Mouse (Mus musculus) liver, adult (tissue): Measurements from ENCODE around the gene Sec23ip.

Experiments
- GATA4 ChIP-seq: IDR thresholded peaks from 2 replicates; pipeline ENCODE4 v1.6.1; 2014; ENCODE audit warnings: mild to moderate bottlenecking, low read length; ENCODE audit not compliant: insufficient replicate concordance

Gene Sec23ip

GRCm38 (mm10) chr7:128744684-128745485 is at the start of gene Sec23ip:
Sec23ip (plus strand) TSS chr7:128744943.
- peak; percentile 26; the same call in 1 of the 2 replicates for TF ChIP-seq GATA4

DNA sequence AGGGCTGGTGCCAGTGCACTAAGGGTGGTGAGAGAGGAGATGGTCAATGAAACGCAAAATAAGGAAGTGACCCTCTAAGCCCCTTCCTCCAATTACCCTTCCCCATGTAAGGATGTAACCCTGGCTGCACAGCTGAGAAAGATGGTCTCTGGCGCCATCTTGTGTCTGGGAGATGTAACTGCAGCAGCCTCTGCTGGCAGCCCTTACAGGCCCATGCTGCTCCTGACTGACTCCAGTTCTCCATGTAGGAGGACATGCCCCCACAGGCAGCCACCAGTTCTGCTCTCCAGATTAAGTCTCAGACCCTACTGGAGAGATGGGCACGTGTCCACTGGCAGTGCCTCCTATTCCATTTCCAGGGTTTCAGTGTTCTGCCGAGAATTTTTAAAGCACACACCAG is 39.0 kb upstream of the Sec23ip start:
- no peak for TF ChIP-seq GATA4

GRCm38 (mm10) chr7:128717991-128718390 is 26.8 kb upstream of the Sec23ip start:
- TF ChIP-seq GATA4 = no peak

GRCm38 (mm10) chr7:128724761-128725160 is 20.0 kb upstream of the Sec23ip start:
- TF ChIP-seq GATA4 = no peak

- TF ChIP-seq GATA4 = no peak
These were observed 19.6 kb upstream of the Sec23ip start for GRCm38 (mm10) chr7:128725189-128725588.

DNA sequence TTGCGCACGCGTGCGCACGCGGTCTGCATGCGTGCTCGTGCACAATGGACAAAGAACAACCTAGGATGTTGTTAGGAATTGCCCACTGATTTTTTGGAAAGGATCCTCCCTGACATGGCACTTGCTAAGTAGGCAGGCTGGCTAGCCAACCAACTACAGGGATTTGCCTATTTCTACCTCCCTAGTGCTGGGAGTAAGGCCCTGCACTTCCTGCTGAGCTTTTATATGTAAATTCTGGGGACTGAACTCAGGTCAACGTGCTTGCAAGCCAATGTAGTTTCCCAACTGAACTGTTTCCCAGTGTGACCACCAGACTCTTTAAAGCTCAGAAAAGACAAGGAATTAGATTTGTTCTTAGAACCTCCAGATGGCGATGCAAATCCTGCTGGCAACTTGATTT is 17.7 kb upstream of the Sec23ip start:
- TF ChIP-seq GATA4 = no peak

- no peak for TF ChIP-seq GATA4
These were observed 17.0 kb upstream of the Sec23ip start for GRCm38 (mm10) chr7:128727701-128728100.

DNA sequence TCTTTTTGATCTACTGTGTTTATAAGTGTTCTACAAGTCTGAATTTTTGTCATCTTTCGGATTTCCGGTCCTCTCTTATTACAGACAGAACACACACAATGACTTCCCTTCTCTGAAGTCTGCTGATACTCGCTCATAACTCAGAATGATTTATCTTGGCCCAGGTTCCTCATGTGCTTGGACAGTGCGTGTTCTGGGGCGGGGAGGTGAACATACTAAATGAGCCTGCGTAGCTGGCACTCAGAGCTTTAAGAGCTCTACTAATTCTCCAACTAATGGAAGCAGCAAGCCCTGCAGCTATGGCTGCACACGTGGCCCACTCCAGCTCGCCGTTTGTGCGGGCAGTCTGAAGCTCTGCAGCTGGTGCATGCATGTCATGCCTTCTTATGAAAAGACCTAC is 16.0 kb upstream of the Sec23ip start:
- TF ChIP-seq GATA4 = no peak

DNA sequence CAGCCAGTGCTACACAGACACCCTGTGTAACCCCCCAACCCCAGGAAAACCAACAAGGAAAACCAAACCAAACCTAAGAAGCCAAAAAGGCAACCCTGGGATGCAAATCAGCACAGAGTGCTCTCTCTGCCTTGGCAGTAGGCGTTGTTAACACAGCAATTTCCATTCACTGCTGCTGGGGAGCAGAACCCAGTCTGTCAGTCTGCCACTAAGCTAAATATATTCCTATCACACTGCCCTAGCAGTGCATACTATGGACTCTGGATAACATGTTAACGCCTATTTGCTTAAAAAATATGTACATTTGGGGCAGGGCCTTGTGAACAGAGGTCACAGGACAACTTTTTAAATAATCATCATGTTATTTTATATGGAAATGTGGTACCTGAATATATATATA is 13.2 kb upstream of the Sec23ip start:
- no peak for TF ChIP-seq GATA4

DNA sequence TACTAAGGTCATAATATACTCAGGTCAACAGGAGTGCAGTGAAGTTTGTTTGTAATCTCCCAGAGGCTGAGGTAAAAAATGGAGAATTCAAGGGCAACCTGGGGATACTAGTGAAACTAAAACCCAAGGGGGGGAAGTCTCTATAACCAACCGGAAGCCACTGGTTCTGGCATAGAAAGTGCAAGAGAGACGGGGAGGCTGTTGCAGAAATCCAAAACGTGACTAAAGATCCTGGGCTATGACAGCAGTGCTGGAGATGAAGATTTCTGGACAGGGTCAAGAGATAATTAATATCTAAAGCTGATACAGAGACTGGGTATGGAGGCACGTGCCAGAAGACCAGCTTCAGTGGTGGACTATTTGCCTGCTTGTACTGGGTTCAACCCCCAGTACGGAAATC is 6.7 kb upstream of the Sec23ip start:
- no peak for TF ChIP-seq GATA4

DNA sequence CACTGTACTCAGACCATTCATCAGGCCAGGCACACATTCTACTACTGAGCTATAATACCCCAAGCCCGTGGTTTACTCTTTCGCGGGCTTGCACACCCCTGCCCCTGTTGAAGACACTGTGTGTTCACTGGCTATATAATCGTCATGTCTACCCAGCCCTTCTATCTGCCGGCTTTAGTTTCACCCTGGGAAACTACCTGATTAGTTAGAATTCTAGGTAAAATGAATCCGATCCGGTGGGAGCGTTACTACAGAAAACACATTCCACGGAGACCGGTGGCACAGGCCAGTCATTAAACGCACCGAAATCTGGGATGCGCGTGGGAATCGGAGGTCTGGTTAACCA is 5.7 kb upstream of the Sec23ip start:
- TF ChIP-seq GATA4 = no peak

DNA sequence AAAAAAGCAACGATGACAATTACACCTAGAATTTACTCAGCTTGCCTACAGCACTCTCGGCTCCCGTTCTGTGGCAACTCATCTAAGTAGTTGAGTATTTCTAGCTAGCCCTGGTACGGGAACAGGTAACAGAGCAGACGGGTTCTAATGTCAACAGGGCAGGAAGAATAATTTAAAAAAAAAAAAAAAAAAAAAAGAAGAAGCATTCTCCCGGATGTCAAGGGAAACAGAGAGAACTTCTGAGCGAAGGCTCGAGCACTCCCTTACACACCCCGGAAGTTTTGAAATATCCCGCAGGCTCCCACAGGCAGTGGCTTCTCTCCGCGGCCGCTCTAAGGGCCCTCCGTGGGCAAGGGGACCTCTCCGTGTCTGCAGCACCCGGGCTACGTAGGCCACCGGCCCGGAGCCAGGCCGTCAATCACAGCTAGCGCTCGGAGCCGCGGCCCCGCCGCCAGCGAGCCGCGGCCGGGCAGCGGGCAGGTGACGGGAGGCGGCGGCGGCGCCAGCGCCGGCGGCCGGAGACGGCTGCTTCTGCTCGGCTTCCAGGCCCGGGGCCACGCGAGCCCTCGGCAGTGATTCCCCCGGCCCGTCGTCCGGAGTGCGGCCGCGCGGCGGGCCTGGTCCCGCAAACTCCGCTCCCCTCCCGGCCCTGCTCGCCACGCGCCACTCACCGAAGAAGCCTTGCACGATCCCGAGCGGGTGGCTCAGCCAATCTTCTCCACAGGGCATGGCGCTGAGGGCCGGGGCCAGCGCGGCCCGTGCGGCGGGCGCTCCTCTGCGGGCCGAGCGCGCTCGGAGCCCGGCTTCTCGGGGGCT is 5.1 kb upstream of the Sec23ip start:
- no peak for TF ChIP-seq GATA4

- peak; percentile 4; the same call in 1 of the 2 replicates for TF ChIP-seq GATA4
These were observed 4.4 kb upstream of the Sec23ip start, which contains the start of gene Mcmbp for GRCm38 (mm10) chr7:128740334-128740733. Mcmbp (minus strand) TSS chr7:128740495.

DNA sequence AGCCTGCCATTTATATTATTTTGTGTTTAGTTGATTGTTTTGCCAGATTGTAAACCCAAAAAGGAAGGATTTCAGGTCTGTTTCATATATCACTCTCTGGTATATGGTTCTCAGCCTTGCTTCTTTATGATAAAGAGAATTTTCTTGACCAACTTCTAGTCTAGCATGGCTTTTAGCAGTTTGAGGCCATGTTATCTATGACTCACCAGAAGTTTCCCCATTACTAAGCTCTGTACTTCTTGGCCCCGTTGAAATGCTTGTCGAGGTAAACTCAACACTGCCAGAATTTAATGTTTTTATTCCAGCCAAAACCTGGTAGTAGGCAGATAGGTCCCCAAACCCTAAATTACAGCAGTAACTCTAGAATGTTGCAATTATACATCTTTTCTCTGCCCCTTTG is 845 bp upstream of the Sec23ip start:
- no peak for TF ChIP-seq GATA4

- no peak for TF ChIP-seq GATA4
These were observed 1.4 kb downstream of the Sec23ip start for GRCm38 (mm10) chr7:128746151-128746550.

GRCm38 (mm10) chr7:128748758-128749157 is 4.0 kb downstream of the Sec23ip start:
- TF ChIP-seq GATA4 = peak; percentile 60; the same call in 1 of the 2 replicates
